Mouse (Mus musculus) Muller cell, postnatal 12 days (primary cell): ENCODE results near the gene Nos1ap.

Experiments
- DNase-seq: peaks from one replicate; pipeline ENCODE4 v3.0.0-alpha.2; 2015; ENCODE audit errors: inconsistent ontology term

Nos1ap gene

DNA sequence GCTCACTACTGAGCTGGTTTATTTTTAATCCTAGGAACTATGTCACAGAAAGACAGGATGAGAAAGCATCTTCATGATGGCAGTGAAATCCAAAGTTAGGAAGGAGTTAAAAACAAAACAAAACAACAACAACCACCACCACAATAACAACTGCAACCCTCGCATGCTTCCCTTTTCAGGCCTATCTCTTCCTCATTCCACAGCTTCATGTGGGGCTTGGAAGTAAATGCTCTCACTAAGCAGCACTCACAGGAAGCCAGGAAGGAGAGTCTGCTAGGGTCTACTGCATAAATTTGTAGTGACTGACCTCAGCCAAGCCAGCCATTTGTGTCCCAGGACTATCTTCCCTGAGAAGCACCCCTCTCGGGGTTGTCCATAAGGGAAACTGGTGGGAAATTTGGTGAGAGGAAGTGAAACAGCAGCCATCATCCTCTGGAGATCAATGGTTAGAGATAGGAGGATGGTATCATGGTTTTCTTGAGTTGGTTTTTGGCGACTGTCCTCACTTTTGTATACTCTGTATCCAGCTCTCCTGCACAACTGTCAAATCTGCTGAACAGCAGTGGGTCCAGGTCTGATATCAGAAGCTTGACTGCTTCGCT lies 218.4 kb downstream of the Nos1ap start:
- DNase-seq = no peak

DNA sequence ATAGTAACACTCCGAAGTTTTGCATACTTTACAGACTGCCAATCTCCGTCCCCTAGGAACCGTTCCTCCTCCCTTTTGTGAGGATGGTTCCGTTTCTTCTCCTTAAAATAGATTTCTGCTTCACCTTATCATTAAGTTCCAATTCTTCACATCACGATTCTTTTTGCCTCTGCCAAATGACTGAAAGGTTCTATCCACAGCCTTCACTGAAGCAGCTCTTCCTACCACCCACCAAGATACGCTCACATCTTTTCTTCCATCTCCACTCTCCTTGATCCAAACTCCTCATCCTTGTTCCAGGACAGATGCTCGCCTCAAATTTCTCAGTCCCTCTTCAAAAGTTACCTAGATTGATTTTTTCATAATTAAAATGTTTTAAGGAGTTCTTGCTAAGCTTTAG lies 220.8 kb downstream of the Nos1ap start:
- no peak for DNase-seq

DNA sequence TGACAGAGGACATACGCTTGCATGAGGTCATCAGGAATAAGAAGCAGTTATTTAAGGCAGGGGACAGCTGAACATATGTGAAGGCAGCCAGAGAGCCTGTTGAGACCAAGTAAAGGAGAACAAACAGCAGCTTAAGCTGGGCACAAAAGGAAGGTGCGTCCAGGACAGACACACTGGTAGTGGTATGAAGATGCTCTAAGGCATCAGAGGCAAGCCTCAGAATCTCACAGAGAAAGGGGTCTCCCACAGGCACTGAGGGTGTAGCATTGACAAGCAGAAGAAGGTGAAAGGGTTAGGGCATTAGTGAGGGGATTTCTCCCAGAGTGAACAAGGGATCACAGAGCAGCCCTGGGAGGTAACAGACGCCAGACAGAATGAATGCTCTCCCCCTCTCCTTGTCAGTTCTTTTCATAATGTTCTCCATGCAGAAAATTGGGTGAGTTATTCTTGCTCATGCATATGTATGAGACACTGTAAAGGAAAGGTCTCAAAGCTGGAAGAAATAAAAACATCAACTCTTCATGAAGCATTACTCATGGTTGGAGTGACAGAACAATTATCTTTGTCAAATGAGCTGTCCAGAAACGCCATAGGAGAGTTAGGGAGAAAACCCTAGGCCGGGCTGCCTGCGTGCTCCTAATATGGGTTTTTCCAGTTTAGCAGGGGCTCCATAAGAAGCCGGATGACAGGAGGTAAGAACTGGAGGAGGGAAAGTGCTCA lies 222.5 kb downstream of the Nos1ap start:
- DNase-seq = peak; percentile 69

DNA sequence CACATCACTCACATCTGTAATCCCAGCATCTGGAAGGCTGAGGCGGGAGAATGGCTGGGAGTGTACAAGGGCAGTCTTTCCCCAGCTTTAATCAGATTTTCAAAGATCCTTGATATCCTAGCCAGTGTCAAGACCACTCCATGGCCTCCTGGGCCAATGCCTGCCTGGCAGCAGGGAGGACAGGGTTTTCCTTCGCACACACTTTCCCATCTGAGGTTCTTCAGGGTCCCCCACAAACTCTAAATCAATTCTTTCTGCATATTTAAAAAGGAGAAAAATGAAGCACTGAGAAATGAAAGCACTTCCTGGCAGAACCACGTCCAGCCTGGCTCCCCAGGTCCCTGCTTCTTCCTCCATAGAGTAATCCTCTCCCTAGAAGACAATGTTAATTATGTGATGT lies 225.9 kb downstream of the Nos1ap start:
- DNase-seq = no peak

DNA sequence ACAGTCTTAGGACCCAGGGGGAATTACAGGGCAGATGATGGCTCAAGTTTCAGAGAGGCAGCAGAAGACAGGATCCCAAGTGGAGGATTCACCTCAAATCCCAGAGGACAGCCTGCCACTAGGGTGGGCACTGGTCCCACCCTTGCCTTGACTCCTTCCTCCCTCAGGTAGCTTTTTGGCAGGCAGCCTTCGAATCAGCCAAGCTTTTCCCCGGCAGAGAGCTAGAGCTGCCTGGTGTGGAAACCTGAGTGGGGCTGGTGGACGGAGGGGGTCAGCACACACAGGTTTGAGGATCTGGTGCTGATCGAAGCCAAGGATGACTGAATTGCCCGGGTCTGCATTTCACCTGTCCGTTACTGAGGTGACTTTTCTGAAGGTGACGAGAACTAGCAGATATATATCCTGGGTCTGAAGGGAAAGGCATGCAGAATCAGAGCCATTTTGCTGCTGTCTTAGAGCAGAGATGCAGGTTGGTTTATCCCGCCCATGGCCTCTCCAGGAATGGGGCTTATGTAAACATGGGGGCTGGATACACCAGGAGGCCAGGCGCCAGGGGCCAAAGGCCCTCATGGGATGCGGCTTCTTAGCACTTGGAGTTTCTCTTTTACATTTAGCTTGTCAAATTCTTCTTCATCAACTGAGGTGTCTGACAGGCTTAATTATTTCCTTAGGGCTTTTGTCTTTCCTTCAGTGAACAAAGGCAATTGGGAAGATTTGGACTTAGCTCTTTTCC lies 229.3 kb downstream of the Nos1ap start:
- no peak for DNase-seq

DNA sequence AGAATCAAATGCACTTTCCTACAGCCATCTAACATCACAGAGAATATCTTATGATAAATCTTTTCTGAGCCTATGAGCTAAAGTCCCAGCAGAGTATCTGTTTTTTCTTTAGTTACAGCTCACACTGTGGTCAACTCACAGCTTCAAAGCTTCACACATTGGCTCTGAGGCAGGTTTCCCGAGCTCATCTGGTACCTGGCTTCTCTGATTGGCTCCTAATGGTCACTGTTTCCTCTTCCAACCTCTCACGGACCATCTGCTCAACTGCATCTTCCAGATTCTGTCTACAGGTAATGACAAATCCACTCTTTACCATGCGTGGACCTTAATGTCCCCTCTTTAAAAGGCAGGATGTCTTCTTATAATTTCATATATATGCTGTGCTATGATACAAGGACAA lies 236.3 kb downstream of the Nos1ap start:
- DNase-seq = no peak

DNA sequence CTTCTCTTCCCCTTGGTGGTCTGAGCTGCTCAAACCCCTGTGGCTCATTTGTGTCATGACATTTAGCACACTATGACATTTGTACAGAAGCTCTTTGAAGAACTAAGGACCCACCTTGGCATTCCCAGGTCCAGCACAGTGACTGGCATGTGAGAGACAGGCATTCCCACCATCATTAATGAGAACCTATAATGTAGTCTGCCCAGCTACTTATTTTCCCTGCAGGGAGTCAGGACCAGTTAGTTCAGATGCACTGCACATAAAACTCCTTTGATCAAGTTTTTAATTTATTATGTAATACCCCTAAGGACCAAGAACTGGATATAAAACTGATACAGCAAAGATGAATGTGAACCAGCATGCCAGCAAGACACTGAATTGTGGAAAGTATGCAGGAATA lies 238.6 kb downstream of the Nos1ap start:
- no peak for DNase-seq

DNA sequence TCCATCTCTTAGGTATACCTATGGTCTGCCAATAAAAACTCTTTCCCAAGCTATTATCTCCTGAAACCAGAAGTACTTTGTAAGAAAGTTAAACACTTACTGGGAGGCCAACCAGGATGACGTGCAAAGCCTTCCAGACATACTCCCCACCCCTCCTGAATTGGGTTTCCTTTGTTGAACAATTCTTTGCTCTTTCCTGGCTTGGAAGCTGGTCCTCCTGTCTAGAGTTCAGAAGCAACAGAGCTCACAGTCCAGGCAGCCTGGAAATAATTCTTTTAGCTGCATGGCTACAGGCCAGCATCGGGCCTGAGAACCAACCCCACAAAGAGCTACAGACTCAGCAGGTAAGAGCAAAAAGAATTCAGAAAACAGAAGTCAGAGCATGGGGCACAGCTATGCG lies 243.4 kb downstream of the Nos1ap start:
- DNase-seq = peak; percentile 17

DNA sequence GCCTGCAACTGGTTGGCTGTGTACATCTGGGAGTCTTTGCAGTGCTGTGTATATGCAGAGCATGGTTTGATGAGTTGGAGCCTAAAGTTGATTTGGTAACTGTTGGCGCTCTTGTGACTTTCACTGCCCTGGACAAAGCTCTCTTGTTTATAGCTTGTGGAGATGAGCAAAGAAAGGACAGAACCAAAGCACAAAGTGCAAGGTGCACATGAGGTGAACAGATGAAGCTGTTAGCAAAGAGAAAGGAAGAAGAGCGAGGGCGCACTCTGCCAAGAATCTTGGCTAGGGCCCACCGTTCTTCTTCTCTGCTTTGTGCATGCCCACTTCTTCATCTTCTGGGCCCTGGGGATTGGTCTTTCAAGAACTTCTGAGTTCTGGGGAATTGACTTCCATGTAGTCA lies 245.8 kb downstream of the Nos1ap start:
- no peak for DNase-seq

DNA sequence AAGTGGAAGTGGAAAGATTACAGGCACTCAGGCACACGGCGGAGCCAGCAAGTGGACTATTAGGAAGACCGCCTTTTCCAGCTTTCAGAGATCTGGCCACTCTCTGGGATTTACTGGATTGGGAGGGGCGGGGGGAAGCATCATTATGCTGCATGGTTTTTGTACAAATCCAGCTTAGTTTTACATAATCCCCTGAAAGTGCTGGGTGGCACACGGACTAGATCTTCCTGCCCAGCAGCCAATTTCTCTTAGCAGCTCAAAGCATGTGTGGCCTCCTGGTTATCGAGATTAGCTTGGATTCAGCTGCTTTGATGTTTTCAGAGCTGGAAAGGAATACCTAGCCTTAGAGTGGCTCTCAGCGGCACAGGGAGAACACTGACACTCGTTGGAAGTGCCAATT lies 246.6 kb downstream of the Nos1ap start:
- no peak for DNase-seq

DNA sequence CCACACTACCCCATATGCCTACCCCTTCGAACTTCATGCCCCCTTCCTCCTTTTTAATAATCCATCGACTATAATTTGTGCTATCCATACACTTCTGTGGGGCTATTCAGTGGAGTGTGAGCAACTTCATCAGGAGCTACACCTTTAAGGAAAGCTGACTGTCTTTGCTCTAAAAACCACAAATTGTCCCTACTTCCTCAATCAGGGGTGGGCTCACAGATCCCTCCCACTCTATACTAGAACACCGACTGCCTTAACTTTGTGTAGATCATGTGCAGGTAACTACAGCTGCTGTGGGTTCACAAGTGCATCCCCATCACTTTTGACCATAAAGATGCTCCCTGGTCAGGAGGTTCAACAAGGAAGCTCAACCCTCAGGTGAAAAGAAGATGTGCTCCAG lies 249.7 kb downstream of the Nos1ap start:
- DNase-seq = no peak

DNA sequence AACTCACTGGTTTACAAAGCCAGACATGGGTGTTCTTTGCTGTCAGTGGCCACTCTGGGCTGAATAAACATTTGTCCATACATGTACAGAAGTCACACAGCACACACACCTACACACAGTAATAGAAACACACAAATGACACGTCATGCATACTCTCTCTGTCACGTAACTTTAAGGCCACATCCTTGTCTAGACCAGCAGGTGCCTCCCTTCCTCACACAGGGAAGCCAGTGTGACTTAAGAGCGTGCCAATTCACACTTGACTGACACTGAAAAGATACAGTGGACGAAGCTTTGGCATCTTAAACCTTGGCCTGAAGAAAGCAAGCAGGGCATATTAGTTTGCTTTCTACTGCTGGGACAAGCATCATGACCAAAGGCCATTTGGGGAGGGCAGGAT lies 256.9 kb downstream of the Nos1ap start:
- no peak for DNase-seq

DNA sequence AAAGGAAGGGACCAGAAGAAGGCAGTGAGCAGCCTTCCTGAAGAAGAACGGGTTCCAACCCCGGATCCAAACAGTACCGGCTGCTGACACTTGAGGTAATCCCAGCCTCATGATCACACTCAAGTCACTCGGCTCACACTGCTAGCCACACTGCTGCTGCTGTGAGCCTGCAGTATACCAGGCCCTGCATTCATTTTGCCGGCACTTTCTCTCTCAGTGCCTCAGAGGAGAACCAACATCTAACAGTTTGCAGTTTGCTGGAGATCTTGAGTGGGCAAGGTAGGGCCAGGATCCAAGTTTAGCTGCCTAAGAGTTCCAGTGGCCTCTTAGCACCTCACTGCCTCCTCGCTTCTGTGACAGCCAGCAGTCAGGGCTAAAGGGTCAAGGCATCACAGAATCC lies 257.7 kb downstream of the Nos1ap start:
- no peak for DNase-seq

DNA sequence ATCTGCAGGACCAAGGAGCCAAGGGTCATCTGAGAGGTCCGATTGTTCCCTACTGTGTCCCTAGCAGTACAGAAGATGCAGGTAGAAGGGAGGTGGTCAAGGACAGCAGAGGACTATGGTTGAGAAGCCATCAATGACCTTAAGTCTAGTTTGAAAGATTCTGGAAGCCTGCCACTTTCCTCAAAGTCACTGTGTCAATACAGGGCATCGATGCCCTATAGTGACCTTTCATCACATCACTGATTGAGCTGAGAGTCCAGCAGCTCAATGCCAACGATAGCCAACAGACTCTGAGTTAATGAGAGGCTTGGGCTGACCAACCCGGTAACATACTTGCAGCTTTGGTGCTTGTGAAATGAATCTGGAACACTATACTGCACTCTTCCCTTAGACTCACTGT lies 264.4 kb downstream of the Nos1ap start:
- no peak for DNase-seq

DNA sequence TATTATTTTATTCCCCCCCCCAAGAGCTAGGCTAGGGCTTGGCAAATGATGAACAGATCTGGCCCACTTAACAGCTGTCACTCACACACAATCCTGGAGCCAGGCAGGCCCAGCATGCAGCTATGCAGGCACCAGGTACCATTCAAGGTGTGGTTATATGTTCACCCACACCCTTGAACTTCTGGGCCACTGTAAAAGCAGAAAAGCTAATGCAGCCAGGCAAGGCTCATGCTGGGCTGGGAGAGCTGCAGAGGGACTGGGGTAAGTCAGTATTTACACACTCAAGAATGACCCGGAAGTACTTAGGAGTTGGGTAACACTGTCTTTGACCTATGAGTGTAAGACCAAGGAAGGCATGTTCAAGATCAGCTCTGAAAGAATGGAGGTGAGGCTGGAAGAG lies 265.3 kb downstream of the Nos1ap start:
- DNase-seq = no peak

DNA sequence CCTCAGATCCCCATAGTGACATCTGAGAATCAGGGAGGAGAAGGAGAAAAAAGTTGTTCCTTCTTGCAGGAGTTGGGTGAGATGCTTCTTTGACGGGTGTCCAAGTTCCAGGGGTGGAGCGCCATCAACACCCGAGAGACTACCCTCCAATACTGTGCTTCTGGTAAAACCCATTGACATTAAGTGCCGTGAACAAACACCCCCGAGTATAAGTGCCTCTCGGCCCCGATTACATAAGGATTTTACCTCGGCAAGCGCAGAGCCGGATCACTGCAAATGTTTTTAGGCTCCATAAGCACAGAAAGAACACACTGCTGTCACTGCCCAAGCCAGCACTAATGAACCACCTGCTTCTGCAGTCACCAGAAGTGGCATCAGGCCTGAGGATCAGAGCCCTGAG lies 266.7 kb downstream of the Nos1ap start:
- no peak for DNase-seq

DNA sequence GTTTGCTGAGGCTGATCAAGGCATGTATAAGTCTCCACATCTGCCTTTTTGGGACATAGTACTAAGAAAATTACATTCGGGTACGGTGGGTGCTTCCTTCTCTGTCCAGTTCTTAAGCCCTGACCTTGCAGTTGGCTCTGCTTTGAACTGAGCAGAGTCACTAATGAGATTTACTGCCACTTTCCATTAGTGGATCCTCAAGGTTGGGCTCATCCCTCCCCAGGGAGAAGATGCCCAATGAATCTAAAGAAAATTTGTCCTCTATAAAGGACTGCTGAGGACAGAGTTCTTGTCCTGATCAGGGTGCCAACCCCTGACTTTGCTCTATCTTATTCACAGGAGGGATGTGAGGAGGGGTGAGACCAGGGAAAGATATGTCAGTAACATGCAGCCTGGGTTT lies 267.6 kb downstream of the Nos1ap start:
- no peak for DNase-seq

DNA sequence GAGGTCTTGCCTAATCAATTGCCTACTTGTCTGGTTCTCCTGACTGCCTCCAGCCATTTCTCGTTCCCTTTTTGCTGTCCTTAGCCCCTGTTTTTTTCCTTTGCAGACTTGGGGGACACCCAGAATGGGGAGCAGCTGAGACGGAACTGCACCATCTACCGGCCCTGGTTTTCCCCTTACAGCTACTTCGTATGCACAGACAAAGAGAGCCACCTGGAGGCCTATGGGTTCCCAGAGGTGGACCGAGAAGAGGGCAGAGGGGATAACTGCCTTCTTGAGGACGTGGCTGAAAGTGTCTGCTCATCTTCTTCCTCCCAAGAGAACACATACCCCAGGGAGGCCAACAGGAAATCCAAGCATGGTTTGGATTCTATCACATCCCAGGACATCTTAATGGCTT lies 278.2 kb downstream of the Nos1ap start:
- no peak for DNase-seq

DNA sequence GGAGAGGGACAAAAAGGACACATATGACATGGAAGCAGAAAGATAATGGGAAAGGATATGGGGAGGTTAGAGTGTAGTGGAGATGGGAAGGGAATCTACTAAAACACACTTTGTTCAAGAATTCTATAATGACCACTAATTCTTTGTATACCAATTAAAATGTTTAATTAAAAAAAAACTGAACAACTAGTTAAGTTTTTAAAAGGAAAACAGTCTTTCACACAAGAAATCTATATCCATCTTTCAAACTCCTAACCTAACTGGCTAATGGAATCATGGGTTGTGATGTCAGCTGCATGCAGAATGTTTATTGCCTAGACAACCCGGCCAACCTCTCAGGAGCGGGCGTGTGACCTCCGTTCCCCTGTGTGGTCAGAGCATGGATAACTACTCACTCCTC lies 281.2 kb downstream of the Nos1ap start, which contains the start of gene Spata46:
Gene Spata46, plus strand, starts transcription at position 301 of the 400 bp plus-strand sequence.
- DNase-seq = no peak

DNA sequence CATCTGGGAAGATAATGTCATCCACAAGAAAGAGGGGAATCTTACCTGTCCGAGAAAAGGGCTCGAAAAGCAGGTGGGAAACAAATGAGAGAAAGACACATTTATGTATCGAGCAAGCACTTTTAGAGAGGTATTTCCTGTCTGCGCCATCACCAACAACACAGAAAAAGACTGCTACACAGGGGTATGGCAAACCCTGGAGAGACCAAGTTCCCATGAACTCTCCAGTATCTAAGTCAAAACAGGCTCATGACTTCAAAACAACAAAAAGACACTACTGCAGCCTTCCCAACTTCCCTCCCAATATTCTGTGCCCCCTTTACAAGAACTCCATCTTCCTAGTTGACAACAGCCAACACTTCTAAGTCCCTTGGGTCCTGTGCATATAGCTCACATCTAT lies 283.4 kb downstream of the Nos1ap start, which contains the start of gene Gm7694:
Gene Gm7694, minus strand, starts transcription at position 101 of the 400 bp plus-strand sequence.
- DNase-seq = no peak

DNA sequence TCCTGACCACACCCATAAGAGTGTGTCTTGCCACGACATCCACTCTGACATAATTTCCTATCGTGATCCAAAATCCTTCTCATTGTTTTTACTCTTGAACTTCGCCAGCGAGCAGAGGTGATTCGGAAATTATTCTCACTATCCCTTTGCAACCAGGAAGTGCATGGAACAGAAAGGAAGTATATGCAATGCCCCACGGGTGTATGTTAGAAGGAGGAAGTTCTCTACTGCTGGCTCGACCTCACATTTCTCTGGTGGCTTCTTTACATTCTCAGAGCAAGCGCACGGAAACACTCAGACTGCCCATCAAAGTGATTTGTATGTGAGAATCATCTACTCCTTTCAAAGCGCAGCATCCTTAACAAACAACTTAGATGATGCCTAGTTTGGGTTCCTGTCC lies 284.7 kb downstream of the Nos1ap start:
- no peak for DNase-seq

DNA sequence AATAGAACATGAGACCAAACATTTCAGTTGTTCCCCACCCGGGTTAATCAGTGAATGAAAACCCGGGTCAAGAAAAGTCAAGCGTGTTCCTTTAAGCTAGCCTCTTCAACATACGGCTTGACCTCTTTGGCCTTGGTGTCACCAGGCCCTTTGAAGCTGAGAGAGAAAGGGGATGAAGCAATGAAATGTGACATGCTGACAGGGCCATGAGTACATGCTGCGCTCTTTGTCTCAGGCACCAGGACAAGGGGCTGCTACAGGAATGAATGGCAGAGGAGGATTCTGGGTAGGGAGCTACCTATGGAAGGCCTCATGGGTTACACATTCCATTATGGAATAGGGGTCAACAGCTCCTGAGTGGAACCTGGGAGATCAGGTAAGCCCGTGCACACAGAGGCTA lies 286.6 kb downstream of the Nos1ap start:
- no peak for DNase-seq

DNA sequence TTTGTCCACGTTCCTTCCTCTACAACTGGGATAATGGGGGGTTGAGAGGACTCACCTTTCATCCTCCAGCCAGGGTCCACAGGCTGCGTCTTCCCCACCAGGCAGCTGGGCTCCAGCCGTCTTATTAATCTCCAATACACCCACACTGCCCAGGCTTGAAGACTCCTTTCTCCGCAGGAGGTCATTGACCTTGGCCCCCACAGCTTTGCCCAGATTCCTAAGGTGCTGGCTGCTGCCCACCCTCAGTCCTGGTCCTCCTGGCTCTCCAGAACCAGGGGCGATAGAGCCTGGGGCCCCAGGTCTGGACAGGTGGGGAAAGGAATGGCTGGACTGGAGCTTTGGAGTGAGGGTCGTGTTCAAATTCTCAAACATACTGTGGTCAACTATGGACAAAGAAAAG lies 287.2 kb downstream of the Nos1ap start:
- no peak for DNase-seq
